Mouse (Mus musculus) stomach, postnatal 0 days (tissue): ENCODE measurements around the gene Fam189b. TPM values are rescaled to one million over a fixed set of nuclear protein-coding genes. Genes with fewer than 3 reads are reported as not detected.

Experiments used
- ATAC-seq: fragments of 200-750 bp; cut with Nextera tagmentation; 2 replicates; pipeline ENCODE4 v1.8.0; 2017; ENCODE audit not compliant: low FRiP score, low TSS enrichment
- DNase-seq: peaks from one replicate; pipeline ENCODE4 v3.0.0-alpha.2; 2016; ENCODE audit warnings: low spot score
- H3K27ac ChIP-seq: fragments of 300-500 bp; sonication (generic); replicated peaks from 2 replicates; pipeline ENCODE4 v1.5.1; 2014; ENCODE audit warnings: mild to moderate bottlenecking, control low read depth
- H3K27me3 ChIP-seq: fragments of 300-500 bp; sonication (generic); 2 replicates; pipeline ENCODE4 v1.6.1; 2014; ENCODE audit warnings: low read length; ENCODE audit not compliant: control insufficient read depth, insufficient read depth
- H3K36me3 ChIP-seq: fragments of 300-500 bp; sonication (generic); 2 replicates; pipeline ENCODE4 v1.6.1; 2014; ENCODE audit warnings: low read length, mixed read lengths; ENCODE audit not compliant: control insufficient read depth, insufficient read depth
- H3K4me1 ChIP-seq: fragments of 300-500 bp; sonication (generic); replicated peaks from 2 replicates; pipeline ENCODE4 v1.6.1; 2014; ENCODE audit warnings: antibody characterized with exemption; ENCODE audit not compliant: control insufficient read depth, insufficient read depth
- H3K4me2 ChIP-seq: fragments of 300-500 bp; sonication (generic); replicated peaks from 2 replicates; pipeline ENCODE4 v1.6.1; 2014; ENCODE audit warnings: low read depth, mild to moderate bottlenecking, control low read depth, moderate library complexity
- H3K4me3 ChIP-seq: fragments of 300-500 bp; sonication (generic); 2 replicates; pipeline ENCODE4 v1.5.1; 2014; ENCODE audit warnings: low read depth, low read length, control low read depth
- H3K9ac ChIP-seq: fragments of 300-500 bp; sonication (generic); 2 replicates; pipeline ENCODE4 v1.6.1; 2014; ENCODE audit warnings: mild to moderate bottlenecking, low read length, control low read depth, mixed read lengths
- H3K9me3 ChIP-seq: fragments of 300-500 bp; sonication (generic); 2 replicates; pipeline ENCODE4 v1.6.1; 2016; ENCODE audit warnings: low read length; ENCODE audit not compliant: control insufficient read depth
- CTCF ChIP-seq: IDR thresholded peaks from 2 replicates; pipeline ENCODE4 v1.5.1; 2016; ENCODE audit warnings: antibody characterized with exemption, low read depth, mild to moderate bottlenecking, moderate library complexity
- EP300 ChIP-seq: optimal IDR thresholded peaks from 2 replicates; pipeline ENCODE3; 2016; ENCODE audit warnings: antibody characterized with exemption
- WGBS: fragments of 180-500 bp; shearing (Covaris S2); extraction: QIAGEN DNeasy Blood & Tissue Kit; methylation state at CpG from one replicate; pipeline ENCODE4 v1.1.7; 2014; 5-methylcytosine and 5-hydroxymethylcytosine counted together
- microRNA counts: library from miRNA; unstranded; fragments of <30 nt; microRNA quantifications from one replicate; lab custom pipeline; 2015
- microRNA-seq: library from miRNA; unstranded; fragments of <30 nt; microRNA quantifications from one replicate; pipeline ENCODE4, GENCODE M21; 2016
- polyA plus RNA-seq: library from polyadenylated mRNA; unstranded; fragments of >200 nt; fragmentation: Nextera tagmentation; extraction: Ambion mirVana; gene quantifications from 2 replicates; pipeline ENCODE4 v1.2.1, GENCODE M21; 2015

Fam189b gene
- polyA plus RNA-seq, 1 experiment from 2014 or later = 7.5 TPM

DNA sequence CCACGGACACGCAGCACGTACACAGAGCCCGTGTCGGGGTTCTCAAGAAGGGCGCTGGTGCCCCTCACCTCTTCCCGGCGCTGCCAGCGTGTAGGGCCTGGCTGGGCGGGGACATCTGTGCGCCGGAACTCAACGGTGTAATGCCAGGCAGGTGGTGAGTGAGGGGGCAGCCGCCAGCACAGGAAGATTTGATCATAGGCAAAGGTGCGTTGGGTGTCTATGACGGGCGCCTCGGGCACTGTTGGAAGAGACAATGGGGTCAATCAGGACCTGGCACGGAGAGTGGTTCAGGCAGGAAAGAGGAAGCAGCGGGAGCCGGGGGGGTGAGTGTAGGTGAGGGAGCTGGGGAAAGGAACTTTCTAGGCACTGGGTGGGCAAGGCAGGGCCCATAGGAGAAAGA, 54.7 kb downstream of the Fam189b start:
- TF ChIP-seq EP300 = no peak
- ATAC-seq = no peak
- Histone ChIP-seq H3K4me1 (no peaks in the 10 kb centered on the region), H3K9ac (no peak overlapping the region), H3K9me3 (no peaks in the 10 kb centered on the region), H3K4me2 (no peak overlapping the region), H3K27ac (no peak overlapping the region), H3K27me3 (no peaks in the 10 kb centered on the region), H3K36me3 (no peaks in the 10 kb centered on the region), H3K4me3 (no peak overlapping the region)
- peak; percentile 55 for DNase-seq
- WGBS = 78% methylated on average over 21 of the region's 21 CpGs

DNA sequence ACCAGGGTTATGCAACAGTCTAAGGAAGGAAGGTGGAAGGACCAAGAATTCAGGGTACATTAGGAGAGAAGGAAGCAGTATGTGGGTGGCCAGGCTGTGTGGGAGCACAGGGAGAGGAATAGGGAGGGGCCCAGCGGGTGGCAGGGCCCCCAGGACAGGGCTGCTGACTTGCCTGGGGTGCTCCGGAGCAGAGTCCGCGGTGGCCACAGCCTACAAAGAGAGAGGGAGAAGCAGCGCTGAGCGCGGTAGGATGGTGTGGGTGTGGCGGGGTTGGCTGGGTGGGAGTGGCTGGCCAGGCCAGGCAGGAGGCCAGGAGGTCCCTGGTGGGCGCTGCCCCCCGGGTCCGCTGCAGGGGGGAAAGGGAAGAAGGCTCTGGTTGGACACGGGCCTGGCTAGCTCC, 55.6 kb downstream of the Fam189b start:
- peak overlapping the region; percentile 18; the same call in 1 of the 2 replicates for H3K27ac ChIP-seq
- H3K4me2 ChIP-seq = 0 out of 2 replicates have a peak overlapping the region, but pooled peaks have one; percentile 3
- no peaks in the 10 kb centered on the region for H3K36me3 ChIP-seq
- no peak overlapping the region for H3K9ac ChIP-seq
- DNase-seq (peak; percentile 75), ATAC-seq (peak; percentile 12; the same call in 1 of the 2 replicates)
- no peaks in the 10 kb centered on the region for H3K9me3 ChIP-seq
- WGBS = 43% methylated on average over 9 of the region's 12 CpGs
- H3K4me3 ChIP-seq = no peak overlapping the region
- H3K4me1 ChIP-seq = no peaks in the 10 kb centered on the region
- TF ChIP-seq EP300 (no peak), CTCF (no peak)
- H3K27me3 ChIP-seq = no peaks in the 10 kb centered on the region

MicroRNAs within 50 kb of the gene (microRNA counts, 519-probe panel; counts per million panel counts)
- microRNA mmu-miR-92b (lab: Ali Mortazavi, UCI) = not detected

Small RNAs within 50 kb of the gene (microRNA-seq; reads per million reads assigned to microRNA genes)
- 45.7 reads per million, percentile 34 among the genes with 10 or more reads in this experiment for gene Mir92b

Other genes with a start within 250 kb of the Fam189b start
- gene Ash1l, start 232.5 kb upstream of the Fam189b start, polyA plus RNA-seq = 8.6 and 9.2 TPM in 2 replicates
- gene Dap3, start 232.0 kb upstream of the Fam189b start, polyA plus RNA-seq = 99.0 and 105 TPM in 2 replicates
- gene Rusc1, start 89.8 kb upstream of the Fam189b start, polyA plus RNA-seq = 19.4 and 22.0 TPM in 2 replicates
- 0.17 TPM in 1 of 2 replicates, not detected in the other for gene Gm43738, start 82.0 kb upstream of the Fam189b start, polyA plus RNA-seq
- gene Fdps, start 81.2 kb upstream of the Fam189b start, polyA plus RNA-seq = 372 and 379 TPM in 2 replicates
- 6.6 and 6.8 TPM in 2 replicates for gene Pklr, start 47.0 kb upstream of the Fam189b start, polyA plus RNA-seq
- 0.45 and 0.71 TPM in 2 replicates for gene Hcn3, start 22.9 kb upstream of the Fam189b start, polyA plus RNA-seq
- gene Clk2, start 18.3 kb upstream of the Fam189b start, polyA plus RNA-seq = 10.2 and 11.3 TPM in 2 replicates
- 65.4 and 66.3 TPM in 2 replicates for gene Scamp3, start 5.7 kb upstream of the Fam189b start, polyA plus RNA-seq
- 98.5 and 112 TPM in 2 replicates for gene Gba, start 19.8 kb downstream of the Fam189b start, polyA plus RNA-seq
- gene Thbs3, start 32.0 kb downstream of the Fam189b start, polyA plus RNA-seq = 25.5 and 31.1 TPM in 2 replicates
- 129 and 133 TPM in 2 replicates for gene Mtx1, start 43.9 kb downstream of the Fam189b start, polyA plus RNA-seq
- 212 and 255 TPM in 2 replicates for gene Muc1, start 45.9 kb downstream of the Fam189b start, polyA plus RNA-seq
- 266 and 314 TPM in 2 replicates for gene Krtcap2, start 62.8 kb downstream of the Fam189b start, polyA plus RNA-seq
- 2.7 and 3.3 TPM in 2 replicates for gene Trim46, start 63.2 kb downstream of the Fam189b start, polyA plus RNA-seq
- 140 and 152 TPM in 2 replicates for gene Dpm3, start 76.2 kb downstream of the Fam189b start, polyA plus RNA-seq
- 107 and 113 TPM in 2 replicates for gene Slc50a1, start 87.4 kb downstream of the Fam189b start, polyA plus RNA-seq
- gene Efna1, start 98.0 kb downstream of the Fam189b start, polyA plus RNA-seq = 34.8 and 36.6 TPM in 2 replicates
- gene Efna3, start 139.8 kb downstream of the Fam189b start, polyA plus RNA-seq = 25.8 and 29.2 TPM in 2 replicates
- 8.9 and 11.7 TPM in 2 replicates for gene Efna4, start 154.9 kb downstream of the Fam189b start, polyA plus RNA-seq
- gene Adam15, start 166.9 kb downstream of the Fam189b start, polyA plus RNA-seq = 43.0 and 44.8 TPM in 2 replicates
- 0.33 and 0.41 TPM in 2 replicates for gene Dcst2, start 178.8 kb downstream of the Fam189b start, polyA plus RNA-seq
- 0.29 and 0.36 TPM in 2 replicates for gene Dcst1, start 182.1 kb downstream of the Fam189b start, polyA plus RNA-seq
- 7.9 and 9.1 TPM in 2 replicates for gene Zbtb7b, start 211.6 kb downstream of the Fam189b start, polyA plus RNA-seq
- not detected in 2 replicates for gene Lenep, start 219.7 kb downstream of the Fam189b start, polyA plus RNA-seq
- gene Flad1, start 228.7 kb downstream of the Fam189b start, polyA plus RNA-seq = 20.9 and 22.6 TPM in 2 replicates
- gene Cks1b, start 235.2 kb downstream of the Fam189b start, polyA plus RNA-seq = 158 and 179 TPM in 2 replicates
- gene Shc1, start 235.3 kb downstream of the Fam189b start, polyA plus RNA-seq = 42.6 and 49.0 TPM in 2 replicates
- gene Pygo2, start 247.1 kb downstream of the Fam189b start, polyA plus RNA-seq = 18.0 and 21.3 TPM in 2 replicates